Mouse (Mus musculus) limb, embryonic 11.5 days (tissue): ENCODE data around the gene Rora. TPM values are rescaled to one million over a fixed set of nuclear protein-coding genes. Genes with fewer than 3 reads are reported as not detected.

Experiments used
- ATAC-seq: fragments of 200-750 bp; cut with Nextera tagmentation; 2 replicates; pipeline ENCODE4 v1.8.0; 2017; ENCODE audit warnings: low read depth; ENCODE audit not compliant: insufficient number of reproducible peaks, low FRiP score, low TSS enrichment
- DNase-seq: peaks from one replicate; pipeline ENCODE4 v3.0.0-alpha.2; 2015; ENCODE audit warnings: low spot score
- H3K27ac ChIP-seq: fragments of 300-500 bp; sonication (generic); replicated peaks from 2 replicates; pipeline ENCODE4 v1.5.1; 2014; ENCODE audit warnings: low read depth, mild to moderate bottlenecking, low read length
- H3K27me3 ChIP-seq: fragments of 300-500 bp; sonication (generic); 2 replicates; pipeline ENCODE4 v1.6.1; 2014; ENCODE audit warnings: mild to moderate bottlenecking, low read length, mixed read lengths; ENCODE audit not compliant: control insufficient read depth, insufficient read depth
- H3K36me3 ChIP-seq: fragments of 300-500 bp; sonication (generic); 2 replicates; pipeline ENCODE4 v1.6.1; 2014; ENCODE audit warnings: mild to moderate bottlenecking, low read length, moderate library complexity, mixed read lengths; ENCODE audit not compliant: control insufficient read depth, insufficient read depth
- H3K4me1 ChIP-seq: fragments of 300-500 bp; sonication (generic); 2 replicates; pipeline ENCODE4 v1.6.1; 2014; ENCODE audit warnings: low read length, mixed read lengths; ENCODE audit not compliant: control insufficient read depth, insufficient read depth
- H3K4me2 ChIP-seq: fragments of 300-500 bp; sonication (generic); 2 replicates; pipeline ENCODE4 v1.6.1; 2014; ENCODE audit warnings: low read depth, mild to moderate bottlenecking, moderate library complexity; ENCODE audit not compliant: severe bottlenecking
- H3K4me3 ChIP-seq: fragments of 300-500 bp; sonication (generic); 2 replicates; pipeline ENCODE4 v1.5.1; 2014; ENCODE audit warnings: low read depth, low read length
- H3K9ac ChIP-seq: fragments of 300-500 bp; sonication (generic); 2 replicates; pipeline ENCODE4 v1.6.1; 2014; ENCODE audit warnings: mild to moderate bottlenecking, low read length
- H3K9me3 ChIP-seq: fragments of 300-500 bp; sonication (generic); 2 replicates; pipeline ENCODE4 v1.6.1; 2016; ENCODE audit warnings: low read length; ENCODE audit not compliant: control insufficient read depth
- WGBS: fragments of 180-500 bp; shearing (Covaris S2); extraction: QIAGEN DNeasy Blood & Tissue Kit; methylation state at CpG from one replicate; pipeline ENCODE4 v1.1.7; 2014; 5-methylcytosine and 5-hydroxymethylcytosine counted together
- polyA plus RNA-seq: library from polyadenylated mRNA; unstranded; fragments of >200 nt; fragmentation: Nextera tagmentation; extraction: Ambion mirVana; gene quantifications from 2 replicates; pipeline ENCODE4 v1.2.1, GENCODE M21; 2014

Rora gene
- polyA plus RNA-seq, 1 experiment from 2014 or later = 3.1 TPM

- no peak for ATAC-seq
- H3K4me2 ChIP-seq = no peak overlapping the region
- H3K9me3 ChIP-seq = no peaks in the 10 kb centered on the region
- no peaks in the 10 kb centered on the region for H3K4me1 ChIP-seq
- H3K36me3 ChIP-seq = no peaks in the 10 kb centered on the region
- DNase-seq = no peak
- 92% methylated on average over 3 of the region's 3 CpGs for WGBS
- no peak overlapping the region for H3K9ac ChIP-seq
- H3K27ac ChIP-seq = no peak overlapping the region
- H3K4me3 ChIP-seq = no peak overlapping the region
- H3K27me3 ChIP-seq = no peaks in the 10 kb centered on the region
Observed at GRCm38 (mm10) chr9:68773770-68774169, 120.2 kb downstream of the Rora start.

- Histone ChIP-seq H3K4me3 (no peak overlapping the region), H3K27me3 (no peaks in the 10 kb centered on the region), H3K4me2 (no peak overlapping the region), H3K4me1 (no peaks in the 10 kb centered on the region; the same call in 1 of the 2 replicates), H3K9ac (no peak overlapping the region), H3K36me3 (no peaks in the 10 kb centered on the region), H3K9me3 (no peaks in the 10 kb centered on the region), H3K27ac (no peak overlapping the region)
- WGBS = 81% methylated on average over 8 of the region's 8 CpGs
- no peak for DNase-seq
- ATAC-seq = no peak
Observed at GRCm38 (mm10) chr9:68782011-68782410, 128.4 kb downstream of the Rora start.

GRCm38 (mm10) chr9:68782604-68783003 is 129.0 kb downstream of the Rora start:
- 69% methylated on average over 5 of the region's 5 CpGs for WGBS
- Histone ChIP-seq H3K9ac (no peak overlapping the region), H3K4me2 (no peak overlapping the region), H3K36me3 (no peaks in the 10 kb centered on the region), H3K4me3 (no peak overlapping the region), H3K27ac (no peak overlapping the region), H3K4me1 (no peaks in the 10 kb centered on the region; the same call in 1 of the 2 replicates), H3K27me3 (no peaks in the 10 kb centered on the region), H3K9me3 (no peaks in the 10 kb centered on the region)
- ATAC-seq (no peak), DNase-seq (no peak)

- no peaks in the 10 kb centered on the region; the same call in 1 of the 2 replicates for H3K4me1 ChIP-seq
- ATAC-seq = no peak
- 62% methylated on average over 5 of the region's 5 CpGs for WGBS
Observed at GRCm38 (mm10) chr9:68783246-68783645, 129.7 kb downstream of the Rora start.

GRCm38 (mm10) chr9:68786614-68787293 is 133.2 kb downstream of the Rora start:
- Histone ChIP-seq H3K4me1 (peaks cover under 1% of the 10 kb centered on the region; the same call in 1 of the 2 replicates), H3K4me3 (no peak overlapping the region), H3K27me3 (no peaks in the 10 kb centered on the region), H3K36me3 (no peaks in the 10 kb centered on the region), H3K9ac (no peak overlapping the region), H3K27ac (no peak overlapping the region), H3K9me3 (no peaks in the 10 kb centered on the region), H3K4me2 (no peak overlapping the region)
- ATAC-seq = no peak
- 85% methylated on average over 8 of the region's 8 CpGs for WGBS
- no peak for DNase-seq

More at GRCm38 (mm10) chr9:68783246-68783645, 129.7 kb downstream of the Rora start:
- Histone ChIP-seq H3K27ac (no peak overlapping the region), H3K36me3 (no peaks in the 10 kb centered on the region), H3K4me2 (no peak overlapping the region), H3K9ac (no peak overlapping the region), H3K4me3 (no peak overlapping the region), H3K27me3 (no peaks in the 10 kb centered on the region), H3K9me3 (no peaks in the 10 kb centered on the region)
- no peak for DNase-seq

- H3K27ac ChIP-seq = no peak overlapping the region
- ATAC-seq (no peak), DNase-seq (no peak)
- no peaks in the 10 kb centered on the region for H3K9me3 ChIP-seq
- no peaks in the 10 kb centered on the region for H3K27me3 ChIP-seq
- H3K36me3 ChIP-seq = no peaks in the 10 kb centered on the region
- H3K4me2 ChIP-seq = no peak overlapping the region
- no peak overlapping the region for H3K4me3 ChIP-seq
- H3K4me1 ChIP-seq = peaks cover 5% of the 10 kb centered on the region; the same call in 1 of the 2 replicates
- no peak overlapping the region for H3K9ac ChIP-seq
- 87% methylated on average over 2 of the region's 2 CpGs for WGBS
Observed at GRCm38 (mm10) chr9:68787665-68788064, 134.1 kb downstream of the Rora start.

- Histone ChIP-seq H3K27ac (no peak overlapping the region), H3K4me3 (no peak overlapping the region), H3K4me1 (peaks cover 19% of the 10 kb centered on the region), H3K9me3 (no peaks in the 10 kb centered on the region), H3K4me2 (no peak overlapping the region), H3K36me3 (no peaks in the 10 kb centered on the region), H3K27me3 (no peaks in the 10 kb centered on the region), H3K9ac (no peak overlapping the region)
- 90% methylated on average over 4 of the region's 4 CpGs for WGBS
- ATAC-seq = no peak
- no peak for DNase-seq
Observed at GRCm38 (mm10) chr9:68790922-68791321, 137.3 kb downstream of the Rora start.

GRCm38 (mm10) chr9:68791982-68792540 is 138.5 kb downstream of the Rora start:
- DNase-seq (peak; percentile 64), ATAC-seq (no peak)
- Histone ChIP-seq H3K36me3 (no peaks in the 10 kb centered on the region), H3K4me2 (peak overlapping the region; percentile 23; the same call in 1 of the 2 replicates), H3K4me1 (peaks cover 23% of the 10 kb centered on the region), H3K9me3 (no peaks in the 10 kb centered on the region), H3K4me3 (no peak overlapping the region), H3K27me3 (no peaks in the 10 kb centered on the region), H3K27ac (no peak overlapping the region), H3K9ac (no peak overlapping the region)
- 37% methylated on average over 16 of the region's 16 CpGs for WGBS
